Comparison of ENCODE assay signal across 9 mouse cellular contexts in genomic region chr8:71395071-71395470, GRCm38 (mm10). TPM values are rescaled to one million over a fixed set of nuclear protein-coding genes. Genes with fewer than 3 reads are reported as not detected.
DNase-seq lines count a peak whose midpoint lies in the region; ATAC-seq lines count a peak whose summit lies in the region.
"Had no signal": no experiment of that assay in that cellular context is flagged by ENCODE, and none has a peak within 500 bp of the region (broad histone marks: within the 10 kb centered on the region; RNA-seq: fewer than 3 reads in every experiment).

No protein-coding gene starts in this region.

- H3K4me2 ChIP-seq in embryonic facial prominence, embryonic 15.5 days (replicated peaks), result peak overlapping the region; percentile 12; the same call in 1 of the 2 replicates
- no peak overlapping the region for H3K4me2 ChIP-seq in forebrain, embryonic 13.5 days

- 84% methylated on average over 10 of the region's 10 CpGs for WGBS in embryonic facial prominence, embryonic 10.5 days
- 83% methylated on average over 10 of the region's 10 CpGs for WGBS in embryonic facial prominence, embryonic 15.5 days
- 89% methylated on average over 10 of the region's 10 CpGs for WGBS in forebrain, embryonic 13.5 days

- H3K36me3 ChIP-seq in embryonic facial prominence, embryonic 10.5 days (replicated peaks), result peaks cover 20% of the 10 kb centered on the region
- peaks cover 16% of the 10 kb centered on the region for H3K36me3 ChIP-seq in embryonic facial prominence, embryonic 15.5 days
- H3K36me3 ChIP-seq in forebrain, embryonic 13.5 days (ENCODE audit: poor library complexity, severe bottlenecking), result peaks cover 18% of the 10 kb centered on the region

- ATAC-seq in embryonic facial prominence, embryonic 15.5 days (ENCODE audit: insufficient number of reproducible peaks, low FRiP score, low TSS enrichment, low read depth), result no peak
- ATAC-seq in erythroblast, adult 5-6 weeks (replicated peaks; ENCODE audit: low FRiP score, poor library complexity, severe bottlenecking), result no peak
- ATAC-seq in CD4-positive, CD25-positive, alpha-beta regulatory T cell, adult 4 months, result no peak
- no peak for ATAC-seq in forebrain, embryonic 13.5 days

- H3K27me3 ChIP-seq in embryonic facial prominence, embryonic 10.5 days (replicated peaks; ENCODE audit: low read depth, poor library complexity, severe bottlenecking), result 0 out of 2 replicates have a peak, but pooled peaks cover 3% of the 10 kb centered on the region
- no peaks in the 10 kb centered on the region for H3K27me3 ChIP-seq in embryonic facial prominence, embryonic 15.5 days
- H3K27me3 ChIP-seq in forebrain, embryonic 13.5 days, result no peaks in the 10 kb centered on the region

- H3K4me3 ChIP-seq in embryonic facial prominence, embryonic 10.5 days, result peak overlapping the region; percentile 88; the same call in 1 of the 2 replicates
- no peak overlapping the region for H3K4me3 ChIP-seq in embryonic facial prominence, embryonic 15.5 days (replicated peaks)
- no peak overlapping the region for H3K4me3 ChIP-seq in forebrain, embryonic 13.5 days

- peak; percentile 6 for DNase-seq in kidney, adult 11 months
- no peak for DNase-seq in kidney, adult 18-20 months
- DNase-seq in embryonic facial prominence, embryonic 10.5 days (ENCODE audit: low spot score), result no peak
- peak; percentile 3 for DNase-seq in kidney, postnatal 4 days

- H3K9ac ChIP-seq in embryonic facial prominence, embryonic 15.5 days, result no peak overlapping the region
- H3K9ac ChIP-seq in forebrain, embryonic 13.5 days, result no peak overlapping the region

- peak overlapping the region; percentile 35 for H3K27ac ChIP-seq in embryonic facial prominence, embryonic 10.5 days (replicated peaks)
- H3K27ac ChIP-seq in embryonic facial prominence, embryonic 15.5 days (replicated peaks), result no peak overlapping the region
- no peak overlapping the region for H3K27ac ChIP-seq in forebrain, embryonic 13.5 days

- peaks cover 26% of the 10 kb centered on the region for H3K4me1 ChIP-seq in embryonic facial prominence, embryonic 10.5 days
- H3K4me1 ChIP-seq in embryonic facial prominence, embryonic 15.5 days, result peaks cover 13% of the 10 kb centered on the region
- H3K4me1 ChIP-seq in forebrain, embryonic 13.5 days, result peaks cover 13% of the 10 kb centered on the region

- H3K9me3 ChIP-seq in embryonic facial prominence, embryonic 10.5 days, result no peaks in the 10 kb centered on the region
- H3K9me3 ChIP-seq in embryonic facial prominence, embryonic 15.5 days (replicated peaks), result no peaks in the 10 kb centered on the region
- H3K9me3 ChIP-seq in forebrain, embryonic 13.5 days (replicated peaks), result no peaks in the 10 kb centered on the region

RNA-seq across cellular contexts. Expression of gene Ushbp1, which starts 0.5 kb away (rescaled TPM):
- 5.4 and 5.5 TPM in 2 replicates for polyA plus RNA-seq in embryonic facial prominence, embryonic 10.5 days (2016; fragmentation: Nextera tagmentation; extraction: Ambion mirVana)
- polyA plus RNA-seq in embryonic facial prominence, embryonic 15.5 days (2015; fragmentation: Nextera tagmentation; extraction: Ambion mirVana), result 11.6 and 12.7 TPM in 2 replicates
- total RNA-seq in erythroblast, adult 5-6 weeks (2015; ENCODE audit: low replicate concordance), result not detected in 2 replicates
- not detected in 2 replicates for total RNA-seq in erythroblast, adult 5-6 weeks (2017; ENCODE audit: low replicate concordance)
- not detected for polyA plus RNA-seq in CD4-positive, CD25-positive, alpha-beta regulatory T cell, adult 4 months (2017; shearing (Covaris generic))
- 3.7 and 4.2 TPM in 2 replicates for polyA plus RNA-seq in forebrain, embryonic 13.5 days (2015; fragmentation: Nextera tagmentation; extraction: Ambion mirVana)
- total RNA-seq: megakaryocyte-erythroid progenitor cell, adult 5-6 weeks had no signal

RNA-seq across cellular contexts. Expression of gene Babam1, which starts 1.6 kb away (rescaled TPM):
- 109 and 110 TPM in 2 replicates for polyA plus RNA-seq in embryonic facial prominence, embryonic 10.5 days (2016; fragmentation: Nextera tagmentation; extraction: Ambion mirVana)
- polyA plus RNA-seq in embryonic facial prominence, embryonic 15.5 days (2015; fragmentation: Nextera tagmentation; extraction: Ambion mirVana), result 96.7 and 106 TPM in 2 replicates
- 31.9 and 60.8 TPM in 2 replicates for total RNA-seq in erythroblast, adult 5-6 weeks (2015; ENCODE audit: low replicate concordance)
- total RNA-seq in erythroblast, adult 5-6 weeks (2017; ENCODE audit: low replicate concordance), result 29.0 and 35.2 TPM in 2 replicates
- polyA plus RNA-seq in CD4-positive, CD25-positive, alpha-beta regulatory T cell, adult 4 months (2017; shearing (Covaris generic)), result 10 to 100 TPM; 54.6 to 55.8 TPM
- 99.2 and 101 TPM in 2 replicates for polyA plus RNA-seq in forebrain, embryonic 13.5 days (2015; fragmentation: Nextera tagmentation; extraction: Ambion mirVana)

RNA-seq across cellular contexts. Expression of gene Ankle1, which starts 10.7 kb away (rescaled TPM):
- 35.6 and 38.8 TPM in 2 replicates for polyA plus RNA-seq in embryonic facial prominence, embryonic 10.5 days (2016; fragmentation: Nextera tagmentation; extraction: Ambion mirVana)
- 33.1 and 33.7 TPM in 2 replicates for polyA plus RNA-seq in embryonic facial prominence, embryonic 15.5 days (2015; fragmentation: Nextera tagmentation; extraction: Ambion mirVana)
- total RNA-seq in erythroblast, adult 5-6 weeks (2015; ENCODE audit: low replicate concordance), result 8.2 and 10.8 TPM in 2 replicates
- 35.5 and 44.7 TPM in 2 replicates for total RNA-seq in erythroblast, adult 5-6 weeks (2017; ENCODE audit: low replicate concordance)
- polyA plus RNA-seq in CD4-positive, CD25-positive, alpha-beta regulatory T cell, adult 4 months (2017; shearing (Covaris generic)), result 1 to 10 TPM in 1 of 2 experiments, under 1 TPM in 1; 0.20 to 1.6 TPM
- polyA plus RNA-seq in forebrain, embryonic 13.5 days (2015; fragmentation: Nextera tagmentation; extraction: Ambion mirVana), result 30.9 and 32.3 TPM in 2 replicates

RNA-seq across cellular contexts. Expression of gene Nr2f6, which starts 13.3 kb away (rescaled TPM):
- polyA plus RNA-seq in embryonic facial prominence, embryonic 10.5 days (2016; fragmentation: Nextera tagmentation; extraction: Ambion mirVana), result 63.6 and 78.0 TPM in 2 replicates
- 59.0 and 61.2 TPM in 2 replicates for polyA plus RNA-seq in embryonic facial prominence, embryonic 15.5 days (2015; fragmentation: Nextera tagmentation; extraction: Ambion mirVana)
- 1.7 and 6.9 TPM in 2 replicates for total RNA-seq in erythroblast, adult 5-6 weeks (2015; ENCODE audit: low replicate concordance)
- 0.42 and 0.94 TPM in 2 replicates for total RNA-seq in erythroblast, adult 5-6 weeks (2017; ENCODE audit: low replicate concordance)
- polyA plus RNA-seq in CD4-positive, CD25-positive, alpha-beta regulatory T cell, adult 4 months (2017; shearing (Covaris generic)), result under 1 TPM in 1 of 2 experiments, not detected in 1; 0.36 TPM
- 11.6 and 12.9 TPM in 2 replicates for polyA plus RNA-seq in forebrain, embryonic 13.5 days (2015; fragmentation: Nextera tagmentation; extraction: Ambion mirVana)

RNA-seq across cellular contexts. Expression of gene Ocel1, which starts 24.0 kb away (rescaled TPM):
- 4.0 and 5.0 TPM in 2 replicates for polyA plus RNA-seq in embryonic facial prominence, embryonic 10.5 days (2016; fragmentation: Nextera tagmentation; extraction: Ambion mirVana)
- polyA plus RNA-seq in embryonic facial prominence, embryonic 15.5 days (2015; fragmentation: Nextera tagmentation; extraction: Ambion mirVana), result 7.1 and 8.5 TPM in 2 replicates
- 2.1 and 4.0 TPM in 2 replicates for total RNA-seq in erythroblast, adult 5-6 weeks (2015; ENCODE audit: low replicate concordance)
- 2.6 and 3.2 TPM in 2 replicates for total RNA-seq in erythroblast, adult 5-6 weeks (2017; ENCODE audit: low replicate concordance)
- polyA plus RNA-seq in CD4-positive, CD25-positive, alpha-beta regulatory T cell, adult 4 months (2017; shearing (Covaris generic)), result 1 to 10 TPM; 3.9 to 4.1 TPM
- polyA plus RNA-seq in forebrain, embryonic 13.5 days (2015; fragmentation: Nextera tagmentation; extraction: Ambion mirVana), result 3.6 and 4.5 TPM in 2 replicates

Comparison
In these comparisons a context has a peak if more than half of its experiments do, and no peak if none do; other contexts are left out.
1. DNase-seq: peak in kidney, adult 11 months (single experiment) and kidney, postnatal 4 days (2 of 2); none in kidney, adult 18-20 months (single experiment) and embryonic facial prominence, embryonic 10.5 days (single experiment).
2. RNA of gene Ankle1, which starts 10.7 kb away (polyA plus RNA-seq): 35.6 to 38.8 TPM in embryonic facial prominence, embryonic 10.5 days, 33.1 to 33.7 TPM in embryonic facial prominence, embryonic 15.5 days and 30.9 to 32.3 TPM in forebrain, embryonic 13.5 days; 0.20 to 1.6 TPM in CD4-positive, CD25-positive, alpha-beta regulatory T cell, adult 4 months; every median in the first group is over 10 times any median in the second.